Mouse (Mus musculus) thymus, adult 2 months (tissue): ENCODE results near the gene Hemgn. TPM values are rescaled to one million over a fixed set of nuclear protein-coding genes. Genes with fewer than 3 reads are reported as not detected.

Source experiments
- DNase-seq: peaks from one replicate; pipeline ENCODE4 v3.0.0; 2021
- H3K27ac ChIP-seq: fragments of 200-500 bp; 2 replicates; pipeline ENCODE4 v1.5.1; 2012; ENCODE audit warnings: low read length, control low read depth; ENCODE audit not compliant: control insufficient read depth, insufficient read depth
- H3K27me3 ChIP-seq: fragments of 200-500 bp; 2 replicates; pipeline ENCODE4 v1.6.1; 2012; ENCODE audit warnings: mild to moderate bottlenecking, low read length, moderate library complexity, mixed read lengths; ENCODE audit not compliant: control insufficient read depth, insufficient read depth
- H3K36me3 ChIP-seq: fragments of 200-500 bp; 2 replicates; pipeline ENCODE4 v1.6.1; 2012; ENCODE audit warnings: mild to moderate bottlenecking, low read length, moderate library complexity; ENCODE audit not compliant: control insufficient read depth, insufficient read depth
- H3K4me1 ChIP-seq: fragments of 200-500 bp; replicated peaks from 2 replicates; pipeline ENCODE4 v1.6.1; 2012; ENCODE audit warnings: low read length; ENCODE audit not compliant: control insufficient read depth, insufficient read depth
- H3K4me3 ChIP-seq: fragments of 200-500 bp; 2 replicates; pipeline ENCODE4 v1.5.1; 2012; ENCODE audit warnings: mild to moderate bottlenecking, low read length, control low read depth, moderate library complexity; ENCODE audit not compliant: control insufficient read depth, insufficient read depth
- CTCF ChIP-seq: fragments of 200-500 bp; IDR thresholded peaks from 2 replicates; pipeline ENCODE4 v1.5.1; 2012; ENCODE audit warnings: mild to moderate bottlenecking, control low read depth, low read length, moderate library complexity, borderline replicate concordance; ENCODE audit not compliant: control insufficient read depth, poor library complexity, insufficient read depth; ENCODE audit errors: extremely low read depth
- POLR2A ChIP-seq: fragments of 200-500 bp; IDR thresholded peaks from 2 replicates; pipeline ENCODE4 v1.6.1; 2012; ENCODE audit warnings: mild to moderate bottlenecking, low read length, control low read depth, moderate library complexity; ENCODE audit not compliant: control insufficient read depth, poor library complexity, insufficient read depth; ENCODE audit errors: extremely low read depth
- WGBS: fragments of 180-500 bp; shearing (Covaris S2); methylation state at CpG from one replicate; pipeline ENCODE4 v1.1.7; 2018; 5-methylcytosine and 5-hydroxymethylcytosine counted together
- polyA plus RNA-seq: library from polyadenylated mRNA; depleted of rRNA; stranded (reverse); fragments of >200 nt; gene quantifications from 2 replicates; pipeline ENCODE4 v1.2.3, GENCODE M21; 2012

The Hemgn gene
- polyA plus RNA-seq, 1 experiment, result 0.93 TPM

DNA sequence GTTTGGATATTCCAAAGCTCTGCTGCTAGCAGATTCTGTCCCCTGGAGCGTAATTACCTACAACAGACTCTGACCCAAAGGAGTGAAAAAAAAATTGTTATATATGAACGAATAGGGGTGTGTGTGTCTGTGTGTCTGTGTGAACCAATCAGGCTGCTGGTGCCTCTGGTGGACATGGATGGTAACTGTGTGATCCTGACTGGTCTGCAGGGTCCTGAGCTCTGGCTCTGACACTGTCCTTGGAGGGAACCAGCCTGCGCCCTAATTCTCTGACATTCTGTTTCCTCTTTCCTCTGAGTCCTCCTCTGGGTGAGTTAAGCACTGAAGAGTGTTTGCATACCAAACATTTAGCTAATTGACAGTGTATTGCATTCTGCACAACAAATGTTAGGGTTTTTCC is 4.2 kb upstream of the Hemgn start:
- H3K27ac ChIP-seq, result no peak overlapping the region
- H3K4me3 ChIP-seq, result no peak overlapping the region
- TF ChIP-seq POLR2A, result no peak
- no peak for TF ChIP-seq CTCF
- peaks cover 5% of the 10 kb centered on the region for H3K4me1 ChIP-seq
- H3K36me3 ChIP-seq, result no peaks in the 10 kb centered on the region
- H3K27me3 ChIP-seq, result no peaks in the 10 kb centered on the region
- no peak for DNase-seq
- 72% methylated on average over 3 of the region's 3 CpGs for WGBS

DNA sequence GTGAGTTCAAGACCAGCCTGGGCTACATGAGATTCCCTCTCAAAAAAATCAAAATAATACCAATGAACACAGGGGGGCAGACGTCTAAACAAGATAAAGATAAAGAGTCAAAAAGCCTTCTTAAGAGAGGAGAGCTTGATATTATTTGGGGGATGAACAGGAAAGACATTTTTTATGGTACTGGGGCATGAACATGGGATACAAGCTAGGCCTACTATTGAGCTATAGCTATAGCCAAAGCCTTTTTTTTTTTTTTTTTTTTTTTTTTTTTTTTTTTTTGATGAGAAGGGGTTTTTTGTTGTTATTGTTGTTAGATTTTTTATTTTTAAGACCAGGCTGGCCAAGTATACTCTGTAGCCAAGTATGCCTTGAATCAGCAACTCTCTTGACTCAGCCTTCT is 1.2 kb downstream of the Hemgn start:
- Histone ChIP-seq H3K36me3 (no peaks in the 10 kb centered on the region), H3K27me3 (no peaks in the 10 kb centered on the region), H3K27ac (0 out of 2 replicates have a peak overlapping the region, but pooled peaks have one; percentile 26), H3K4me3 (no peak overlapping the region), H3K4me1 (peaks cover 34% of the 10 kb centered on the region)
- DNase-seq, result no peak
- WGBS, result 7% methylated on average over 1 of the region's 1 CpGs
- no peak for TF ChIP-seq CTCF

DNA sequence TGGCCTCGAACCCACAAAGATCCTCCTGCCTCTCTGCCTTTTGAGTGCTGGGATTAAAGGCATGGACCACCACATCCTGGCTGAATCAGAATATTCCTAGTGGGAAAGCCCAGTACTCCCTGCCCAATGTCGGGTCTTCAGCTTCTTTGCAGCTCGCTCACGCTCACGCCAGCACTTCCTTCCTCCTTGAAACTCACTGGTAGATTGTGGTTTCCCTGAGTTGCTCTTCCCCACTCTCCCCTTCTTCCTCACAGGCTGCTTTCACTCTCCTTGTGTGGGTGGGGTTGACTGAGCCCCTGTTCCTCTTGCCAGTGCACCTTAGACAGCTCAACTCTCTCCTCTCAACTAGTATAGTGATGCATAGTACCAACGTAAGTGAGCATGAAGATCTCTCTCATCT is 1.8 kb downstream of the Hemgn start:
- peak overlapping the region; percentile 26; the same call in 1 of the 2 replicates for H3K27ac ChIP-seq
- H3K27me3 ChIP-seq, result no peaks in the 10 kb centered on the region
- WGBS, result 9% methylated on average over 6 of the region's 6 CpGs
- no peaks in the 10 kb centered on the region for H3K36me3 ChIP-seq
- no peak overlapping the region for H3K4me3 ChIP-seq
- peak; percentile 64 for DNase-seq
- H3K4me1 ChIP-seq, result peaks cover 34% of the 10 kb centered on the region
- TF ChIP-seq CTCF (no peak), POLR2A (no peak)

DNA sequence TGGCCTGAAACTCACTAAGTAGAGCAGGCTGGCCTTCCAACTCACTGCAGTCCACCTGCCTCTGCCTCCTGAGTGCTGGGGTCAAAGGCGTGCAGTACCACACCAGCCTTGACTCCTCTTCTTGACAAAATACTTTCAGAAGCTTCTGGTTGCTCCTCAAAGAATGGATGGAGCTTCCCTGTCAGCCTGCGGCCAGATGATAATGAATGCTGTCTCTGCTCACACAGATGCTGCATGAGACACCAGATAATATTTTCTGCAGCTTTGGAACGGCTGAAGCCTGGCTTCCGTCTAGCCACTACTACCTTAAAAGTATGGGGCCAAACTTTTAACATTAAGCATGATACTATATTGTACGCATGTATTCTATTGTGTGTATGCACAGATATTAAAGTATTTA is 2.6 kb downstream of the Hemgn start:
- peaks cover 35% of the 10 kb centered on the region for H3K4me1 ChIP-seq
- DNase-seq, result no peak
- no peak overlapping the region for H3K27ac ChIP-seq
- H3K36me3 ChIP-seq, result no peaks in the 10 kb centered on the region
- whole genome bisulfite sequencing, result 97% methylated on average over 5 of the region's 5 CpGs
- TF ChIP-seq POLR2A, result no peak
- no peak for TF ChIP-seq CTCF
- no peak overlapping the region for H3K4me3 ChIP-seq
- H3K27me3 ChIP-seq, result no peaks in the 10 kb centered on the region

DNA sequence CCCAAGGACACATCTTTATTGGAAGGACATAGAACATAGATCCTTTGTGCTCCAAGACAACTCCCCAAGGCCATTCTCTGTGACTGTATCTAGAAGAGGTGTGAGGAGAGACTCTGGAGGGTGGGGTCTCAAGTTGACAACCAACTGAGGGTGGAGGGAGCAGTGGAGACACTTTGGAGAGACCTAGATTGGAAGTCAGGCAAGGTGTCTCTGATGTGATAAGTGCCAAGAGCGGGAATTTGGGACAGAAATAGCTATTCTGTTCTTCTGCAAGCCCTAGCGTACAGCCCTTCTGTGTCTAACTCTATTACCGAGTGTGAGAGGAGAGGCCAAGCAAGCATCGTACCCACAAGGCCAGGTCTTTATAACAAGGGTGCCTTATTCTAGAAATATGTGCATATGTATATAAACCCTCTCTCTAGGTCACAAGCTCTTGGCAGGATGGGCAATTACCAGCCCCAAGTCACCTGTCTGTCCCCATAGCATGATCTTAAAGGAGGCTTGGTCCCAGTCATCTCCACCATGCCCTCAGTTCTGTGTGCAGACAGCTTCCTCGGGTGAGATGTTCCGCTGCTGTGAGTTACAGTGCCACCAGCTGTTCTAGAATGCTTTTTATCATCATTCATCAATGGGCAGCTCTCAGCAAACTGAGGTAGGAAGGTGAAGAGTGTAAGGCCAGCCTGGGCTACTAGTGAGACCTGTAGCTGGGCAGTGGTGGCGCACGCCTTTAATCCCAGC is 6.2 kb downstream of the Hemgn start:
- Histone ChIP-seq H3K27ac (no peak overlapping the region), H3K36me3 (no peaks in the 10 kb centered on the region), H3K4me1 (peaks cover 46% of the 10 kb centered on the region), H3K4me3 (no peak overlapping the region), H3K27me3 (no peaks in the 10 kb centered on the region)
- DNase-seq, result no peak
- no peak for TF ChIP-seq POLR2A
- no peak for TF ChIP-seq CTCF
- 88% methylated on average over 8 of the region's 8 CpGs for WGBS

DNA sequence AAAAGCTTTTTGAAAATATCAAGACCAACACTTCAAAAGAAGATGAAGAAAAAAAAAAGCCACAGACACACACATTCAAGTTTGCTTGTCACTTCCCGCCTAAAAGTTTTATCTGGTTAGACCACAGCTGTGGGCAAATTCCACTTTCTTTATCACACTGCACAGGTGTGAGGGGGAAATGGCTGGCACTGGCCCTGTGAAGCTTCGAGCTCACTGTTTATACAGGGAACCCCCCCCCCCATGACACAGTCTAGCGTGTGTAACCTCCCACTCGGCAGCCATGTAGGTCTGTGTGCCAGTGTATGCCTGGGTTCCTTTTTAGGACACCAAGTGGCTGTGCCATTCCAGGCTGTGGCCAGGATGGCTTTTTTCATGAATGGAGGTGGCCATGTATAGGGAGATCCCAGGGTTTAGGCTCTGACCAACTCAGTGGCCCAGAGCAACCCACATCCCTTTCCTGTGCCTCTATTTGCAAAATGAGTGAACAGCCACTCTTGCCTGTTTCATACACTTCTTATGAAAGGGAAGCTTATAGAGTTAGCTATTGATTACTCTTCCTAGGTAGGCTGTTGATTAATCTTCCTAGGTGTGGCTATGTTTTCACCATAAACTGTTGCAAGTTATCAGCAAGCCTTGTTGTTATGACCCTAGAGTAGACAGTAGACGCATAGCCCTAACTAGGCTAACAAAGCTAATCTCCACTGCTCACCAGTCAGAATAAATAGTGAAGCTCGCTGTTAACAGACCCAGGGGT is 9.1 kb downstream of the Hemgn start:
- peaks cover 23% of the 10 kb centered on the region for H3K4me1 ChIP-seq
- no peaks in the 10 kb centered on the region for H3K36me3 ChIP-seq
- DNase-seq, result peak; percentile 67
- TF ChIP-seq CTCF (no peak), POLR2A (no peak)
- H3K27me3 ChIP-seq, result no peaks in the 10 kb centered on the region
- peak overlapping the region; percentile 29 for H3K4me3 ChIP-seq
- H3K27ac ChIP-seq, result peak overlapping the region; percentile 25; the same call in 1 of the 2 replicates
- 31% methylated on average over 6 of the region's 6 CpGs for whole genome bisulfite sequencing
